Mouse (Mus musculus) kidney, adult 10 weeks (tissue): ENCODE measurements around the gene Vgf. TPM values are rescaled to one million over a fixed set of nuclear protein-coding genes. Genes with fewer than 3 reads are reported as not detected.

Source experiments
- polyA plus RNA-seq: library from polyadenylated mRNA; stranded (reverse); fragments of 350-450 nt; fragmentation: Illumina TruSeq; extraction: RNeasy Lipid Tissue Mini Kit (QIAGEN cat#74804); gene quantifications from one replicate; pipeline ENCODE4 v1.2.3, GENCODE M21; 2014; ENCODE audit warnings: low read depth, low replicate concordance

Gene Vgf
- polyA plus RNA-seq = not detected

DNA sequence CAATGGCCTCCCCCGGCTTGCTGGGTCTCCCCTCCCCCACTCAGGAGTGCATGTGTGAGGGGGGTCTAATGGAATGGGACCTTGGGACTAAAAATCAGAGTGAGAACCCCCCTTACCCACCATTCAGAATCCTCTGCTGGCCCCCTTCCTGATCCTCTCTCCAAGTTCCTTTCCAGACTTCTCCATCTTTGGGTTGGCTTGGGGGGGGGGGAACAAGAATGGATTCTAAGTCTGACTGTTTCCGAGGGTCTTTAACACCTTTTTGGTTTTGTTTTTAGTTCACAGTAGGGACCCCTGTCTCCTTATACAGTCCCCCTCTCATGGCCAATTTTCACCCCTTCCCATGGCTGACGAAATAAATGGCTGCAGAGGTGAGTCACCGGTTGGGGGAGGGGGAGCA lies at the start of gene Vgf:
Gene Vgf, plus strand, starts transcription at position 301 of the 400 bp plus-strand sequence.

DNA sequence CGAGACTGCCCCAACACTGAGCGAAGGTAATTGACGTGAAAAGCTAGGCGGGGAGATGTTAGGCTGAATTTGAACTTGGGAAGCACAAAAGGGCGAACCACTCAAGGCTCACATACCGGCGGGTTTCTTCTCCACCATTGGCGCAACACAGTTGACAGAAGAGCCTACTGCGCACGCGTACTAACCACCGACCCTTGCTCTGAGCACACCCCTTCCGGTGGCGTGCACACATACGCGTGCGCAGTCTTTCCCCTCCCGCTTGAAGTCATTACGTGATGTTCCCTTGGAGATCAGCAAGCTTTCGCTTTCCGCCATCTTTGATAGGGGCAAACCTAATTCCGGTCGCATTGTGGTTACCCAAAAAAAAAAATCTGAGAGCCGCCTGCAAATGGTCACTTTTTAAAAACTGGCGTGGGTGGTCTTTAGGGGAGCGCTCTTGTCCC lies 39.5 kb upstream of the Vgf start, which contains the start of gene Plod3:
Gene Plod3, plus strand, starts transcription at position 325 of the 443 bp plus-strand sequence.

DNA sequence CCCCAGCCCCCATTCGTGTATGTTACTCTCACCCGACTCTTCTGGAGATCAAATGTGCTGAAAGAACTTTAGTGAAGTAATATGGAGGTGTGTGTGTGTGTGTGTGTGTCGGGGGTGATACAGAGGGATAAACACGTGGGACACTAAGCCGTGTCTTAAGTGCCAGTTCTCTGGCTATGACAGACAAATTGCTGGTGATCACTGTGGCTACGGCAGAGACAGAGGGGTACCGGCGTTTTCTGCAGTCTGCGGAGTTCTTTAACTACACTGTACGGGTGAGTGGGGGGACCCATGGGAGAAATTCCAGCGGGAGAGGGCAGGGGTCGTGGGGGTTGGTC lies 38.3 kb upstream of the Vgf start, which contains the start of gene Znhit1:
Gene Znhit1, minus strand, starts transcription at position 88 of the 338 bp plus-strand sequence.

DNA sequence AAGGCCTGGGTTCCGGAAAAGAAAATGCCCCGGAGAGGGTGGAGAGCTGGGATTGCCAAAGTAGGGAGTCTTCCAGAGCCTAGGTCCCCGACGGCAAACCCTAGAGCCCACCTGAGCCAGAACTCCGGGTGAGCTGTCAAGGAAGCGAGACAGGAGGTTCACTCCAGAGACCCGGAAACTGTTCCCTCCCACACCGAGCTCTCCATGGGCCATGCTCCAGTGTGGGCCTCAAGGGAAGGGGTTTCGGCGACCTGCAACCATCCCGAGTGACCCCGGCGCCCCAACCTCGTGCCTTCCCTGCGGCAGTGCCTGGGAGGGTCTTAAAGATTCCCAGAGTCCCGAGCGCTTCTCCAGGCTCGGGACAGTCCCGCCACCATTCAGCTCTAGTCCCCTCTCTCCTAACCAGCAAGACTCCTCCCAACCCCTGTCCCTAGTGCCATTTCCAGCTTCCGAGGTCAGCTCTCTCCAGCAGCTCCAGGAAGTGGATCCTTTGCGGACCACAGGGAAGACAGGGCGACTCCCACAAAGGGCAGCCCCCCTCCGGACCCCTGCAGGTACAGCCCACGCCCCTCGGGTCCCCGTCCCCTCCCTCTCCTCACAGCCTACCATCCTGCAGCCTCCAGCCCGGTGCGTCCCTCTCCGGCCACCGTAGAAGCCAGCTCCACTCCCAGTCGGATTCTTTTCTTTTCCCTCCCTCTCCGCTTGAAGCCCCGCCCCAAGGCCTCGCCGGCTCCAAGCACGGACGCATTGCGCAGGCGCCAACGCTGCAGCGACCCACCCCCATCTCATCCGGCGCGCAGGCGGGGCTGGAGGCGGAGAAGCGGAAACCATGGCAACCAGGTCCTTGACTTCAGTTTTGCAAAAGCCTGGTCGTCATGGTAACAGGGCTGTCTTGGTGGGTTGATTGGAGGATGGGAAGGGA lies 19.5 kb downstream of the Vgf start, which contains the start of gene Ap1s1:
Gene Ap1s1, minus strand, starts transcription at position 734 of the 922 bp plus-strand sequence.

DNA sequence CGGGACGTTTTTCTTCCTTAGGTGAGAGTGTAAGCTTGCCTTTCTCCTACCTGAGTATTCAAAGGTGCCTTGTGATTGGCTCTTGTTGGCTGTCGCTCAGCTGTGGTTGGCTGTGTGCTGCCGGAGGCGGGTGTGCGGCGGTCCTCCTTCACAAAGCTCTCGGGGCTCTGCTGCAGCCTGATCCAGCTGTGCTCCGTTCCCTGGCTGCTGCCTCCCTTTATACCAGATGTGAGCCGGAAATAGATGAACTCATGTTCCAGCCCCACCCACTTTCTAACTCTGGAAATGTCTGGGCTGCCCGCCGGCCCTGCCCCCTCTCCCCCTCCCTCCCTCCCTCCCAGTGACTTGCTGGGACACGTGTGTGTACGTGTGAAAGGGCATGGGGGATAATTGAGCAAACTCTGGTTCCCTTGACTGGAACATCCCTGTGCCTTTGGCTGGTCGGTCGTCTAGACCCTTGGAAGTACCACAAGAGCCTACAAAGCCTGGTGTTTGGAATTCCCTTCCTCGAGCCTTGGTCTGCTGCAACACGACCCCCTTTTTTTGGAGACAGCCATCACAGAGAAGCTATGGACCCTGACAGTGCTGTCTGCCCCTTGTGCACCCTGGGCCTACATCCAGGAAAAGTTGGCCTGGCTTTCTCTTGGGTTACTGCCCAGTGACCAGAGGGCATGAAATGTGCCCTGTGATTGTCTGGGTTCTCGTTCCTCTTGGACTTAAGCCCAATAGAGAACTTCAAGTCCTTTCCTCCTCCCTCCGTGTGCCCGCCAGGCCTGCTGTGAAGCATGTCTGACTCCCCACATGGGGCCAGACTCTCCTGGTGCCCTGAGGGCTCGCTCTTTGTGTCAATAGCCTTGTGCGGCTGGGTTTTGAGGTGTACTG lies 46.1 kb downstream of the Vgf start, which contains the start of gene Serpine1:
Gene Serpine1, minus strand, starts transcription at position 190 of the 882 bp plus-strand sequence.

Other genes with a start within 250 kb of the Vgf start
- gene Col26a1, start 143.2 kb upstream of the Vgf start, polyA plus RNA-seq = 0.32 TPM
- 6.5 TPM for gene Ift22, start 118.2 kb upstream of the Vgf start, polyA plus RNA-seq
- gene Fis1, start 73.1 kb upstream of the Vgf start, polyA plus RNA-seq = 9.4 TPM
- 4.0 TPM for gene Cldn15, start 59.8 kb upstream of the Vgf start, polyA plus RNA-seq
- gene Plod3, start 39.4 kb upstream of the Vgf start, polyA plus RNA-seq = 1.3 TPM
- gene Znhit1, start 38.4 kb upstream of the Vgf start, polyA plus RNA-seq = 3.6 TPM
- gene Ap1s1, start 19.7 kb downstream of the Vgf start, polyA plus RNA-seq = 18.8 TPM
- gene Serpine1, start 45.9 kb downstream of the Vgf start, polyA plus RNA-seq = 1.3 TPM
- 15.4 TPM for gene Trim56, start 89.8 kb downstream of the Vgf start, polyA plus RNA-seq
- not detected for gene Muc3, start 122.9 kb downstream of the Vgf start, polyA plus RNA-seq
- not detected for gene Muc3a, start 186.0 kb downstream of the Vgf start, polyA plus RNA-seq